Mouse (Mus musculus) thymus, postnatal 14 days (tissue): ENCODE data around the gene Pde11a.

ENCODE experiments used
- DNase-seq: peaks from one replicate; pipeline ENCODE4 v3.0.0; 2021

Gene Pde11a

GRCm38 (mm10) chr2:76141136-76141535, 197.4 kb downstream of the Pde11a start:
- no peak for DNase-seq

- no peak for DNase-seq
Observed at GRCm38 (mm10) chr2:76132983-76133382, 205.6 kb downstream of the Pde11a start.

- DNase-seq = no peak
Observed at GRCm38 (mm10) chr2:76129933-76130627, 208.5 kb downstream of the Pde11a start.

GRCm38 (mm10) chr2:76129058-76129437, 209.5 kb downstream of the Pde11a start:
- peak; percentile 40 for DNase-seq

- DNase-seq = peak; percentile 48
Observed at GRCm38 (mm10) chr2:76128105-76129057, 210.2 kb downstream of the Pde11a start.

GRCm38 (mm10) chr2:76126651-76127050, 211.9 kb downstream of the Pde11a start:
- DNase-seq = no peak

GRCm38 (mm10) chr2:76124821-76125220, 213.8 kb downstream of the Pde11a start:
- DNase-seq = no peak

GRCm38 (mm10) chr2:76122167-76122566, 216.4 kb downstream of the Pde11a start:
- no peak for DNase-seq

- DNase-seq = no peak
Observed at GRCm38 (mm10) chr2:76119848-76120247, 218.7 kb downstream of the Pde11a start.

GRCm38 (mm10) chr2:76118491-76118890, 220.1 kb downstream of the Pde11a start:
- no peak for DNase-seq

- no peak for DNase-seq
Observed at GRCm38 (mm10) chr2:76117219-76117618, 221.4 kb downstream of the Pde11a start.

GRCm38 (mm10) chr2:76115696-76116095, 222.9 kb downstream of the Pde11a start:
- DNase-seq = peak; percentile 43

GRCm38 (mm10) chr2:76114734-76115133, 223.8 kb downstream of the Pde11a start:
- DNase-seq = peak; percentile 34

GRCm38 (mm10) chr2:76109653-76110052, 228.9 kb downstream of the Pde11a start:
- DNase-seq = no peak

GRCm38 (mm10) chr2:76101889-76102602, 236.5 kb downstream of the Pde11a start:
- DNase-seq = no peak

- DNase-seq = no peak
Observed at GRCm38 (mm10) chr2:76100597-76100996, 238.0 kb downstream of the Pde11a start.

- DNase-seq = no peak
Observed at GRCm38 (mm10) chr2:76099726-76100347, 238.7 kb downstream of the Pde11a start.

- DNase-seq = no peak
Observed at GRCm38 (mm10) chr2:76098381-76098780, 240.2 kb downstream of the Pde11a start.

GRCm38 (mm10) chr2:76097847-76098246, 240.7 kb downstream of the Pde11a start:
- no peak for DNase-seq

- DNase-seq = no peak
Observed at GRCm38 (mm10) chr2:76097284-76097683, 241.3 kb downstream of the Pde11a start.

GRCm38 (mm10) chr2:76095861-76096260, 242.7 kb downstream of the Pde11a start:
- DNase-seq = no peak

- DNase-seq = no peak
Observed at GRCm38 (mm10) chr2:76090506-76090905, 248.1 kb downstream of the Pde11a start.

- no peak for DNase-seq
Observed at GRCm38 (mm10) chr2:76088844-76089243, 249.7 kb downstream of the Pde11a start.
